Mouse (Mus musculus): ENCODE data around the gene Ctnnb1.

DNA sequence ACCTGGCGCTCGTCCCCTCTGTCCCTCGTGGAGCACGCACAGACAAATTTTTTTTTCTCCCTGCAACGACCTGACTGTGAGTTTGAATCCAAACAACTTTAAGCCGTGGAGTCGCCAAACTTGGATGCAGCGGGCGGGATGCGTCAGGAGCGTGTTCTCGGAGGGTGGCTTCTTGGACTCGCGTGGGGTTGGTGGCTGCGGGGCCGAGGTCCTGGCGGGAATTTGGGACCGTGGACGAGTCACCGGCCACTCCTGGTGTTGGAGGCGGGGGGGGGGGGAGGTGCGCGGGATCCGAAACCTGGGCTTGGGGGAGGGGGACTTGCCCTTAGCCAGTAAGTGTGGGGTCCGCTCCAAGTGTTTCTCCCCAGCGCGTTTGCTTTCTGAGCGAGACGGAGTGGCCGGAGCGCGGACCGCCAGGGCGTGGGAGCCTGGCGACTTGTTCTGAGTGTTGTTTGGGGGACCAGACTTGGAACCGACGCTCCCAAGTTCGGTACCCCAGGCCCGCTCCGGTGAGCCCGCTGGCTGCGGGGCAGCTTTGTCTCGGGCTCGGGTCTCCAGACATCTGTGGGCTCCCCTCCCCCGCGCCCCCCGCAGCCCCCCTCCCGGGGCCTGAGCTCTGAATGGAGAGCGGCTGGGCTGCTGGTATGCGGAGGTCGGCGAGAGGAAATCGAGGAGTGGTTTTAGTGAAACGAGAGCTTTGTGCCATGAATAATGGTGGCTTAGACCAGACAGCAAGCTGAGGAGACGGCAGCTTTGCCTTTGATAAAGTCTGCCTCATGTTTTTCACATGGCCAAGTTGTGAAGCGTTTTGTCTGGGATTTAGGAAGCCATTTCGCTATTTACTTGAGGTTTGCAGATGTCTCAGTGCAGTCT, 5.1 kb downstream of the Ctnnb1 start:
- TF ChIP-seq MAX (IDR thresholded peaks at IDR 0.05): no peak
- no peak for TF ChIP-seq CTCF (IDR thresholded peaks at IDR 0.05; ENCODE audit: control insufficient read depth, insufficient read depth, insufficient read length)

Data from C2C12 (cell line).